Mouse (Mus musculus): ENCODE measurements around the gene Ephb4. TPM values are rescaled to one million over a fixed set of nuclear protein-coding genes. Genes with fewer than 3 reads are reported as not detected.

Ephb4 gene
- polyA plus RNA-seq, 1 experiment from 2014 or later, result 6.1 TPM

- H3K27me3 ChIP-seq (replicated peaks; ENCODE audit: control insufficient read depth, insufficient read depth, low read length), result no peaks in the 10 kb centered on the region
- ATAC-seq, result no peak
- no peaks in the 10 kb centered on the region for H3K9me3 ChIP-seq (ENCODE audit: control insufficient read depth, low read length)
- H3K27ac ChIP-seq (ENCODE audit: low read length), result peak overlapping the region; percentile 37; the same call in 1 of the 2 replicates
- H3K4me3 ChIP-seq (replicated peaks; ENCODE audit: low read length), result peak overlapping the region; percentile 77
- 14% methylated on average over 15 of the region's 15 CpGs for WGBS
- peak overlapping the region; percentile 92 for H3K4me2 ChIP-seq (ENCODE audit: low read length)
- peak overlapping the region; percentile 87 for H3K9ac ChIP-seq (replicated peaks; ENCODE audit: low read depth, low read length)
- H3K4me1 ChIP-seq (replicated peaks; ENCODE audit: control insufficient read depth, insufficient read depth, low read length), result peaks cover 10% of the 10 kb centered on the region
- H3K36me3 ChIP-seq (ENCODE audit: control insufficient read depth, insufficient read depth), result no peaks in the 10 kb centered on the region
Observed at GRCm38 (mm10) chr5:137332857-137333511, 16.9 kb upstream of the Ephb4 start.

GRCm38 (mm10) chr5:137333512-137334174, 16.3 kb upstream of the Ephb4 start, which contains the start of gene Slc12a9:
TSS of gene Slc12a9 (minus strand) at chr5:137333597.
- Histone ChIP-seq H3K4me3 (replicated peaks; ENCODE audit: low read length) (peak within 1 kb of the TSS; percentile 77), H3K4me2 (ENCODE audit: low read length) (peak within 1 kb of the TSS; percentile 92), H3K27ac (ENCODE audit: low read length) (peak within 1 kb of the TSS; percentile 37; the same call in 1 of the 2 replicates), H3K27me3 (replicated peaks; ENCODE audit: control insufficient read depth, insufficient read depth, low read length) (no peaks in the 10 kb centered on the region), H3K36me3 (ENCODE audit: control insufficient read depth, insufficient read depth) (no peaks in the 10 kb centered on the region), H3K9ac (replicated peaks; ENCODE audit: low read depth, low read length) (peak within 1 kb of the TSS; percentile 87), H3K9me3 (ENCODE audit: control insufficient read depth, low read length) (no peaks in the 10 kb centered on the region), H3K4me1 (replicated peaks; ENCODE audit: control insufficient read depth, insufficient read depth, low read length) (peaks cover 12% of the 10 kb centered on the region)
- ATAC-seq, result peak; percentile 87
- WGBS, result under 1% methylated on average over 44 of the region's 44 CpGs

GRCm38 (mm10) chr5:137334317-137334716, 15.6 kb upstream of the Ephb4 start:
- 60% methylated on average over 10 of the region's 10 CpGs for WGBS
- no peak overlapping the region for H3K27ac ChIP-seq (ENCODE audit: low read length)
- H3K9me3 ChIP-seq (ENCODE audit: control insufficient read depth, low read length), result no peaks in the 10 kb centered on the region
- H3K36me3 ChIP-seq (ENCODE audit: control insufficient read depth, insufficient read depth), result no peaks in the 10 kb centered on the region
- H3K27me3 ChIP-seq (replicated peaks; ENCODE audit: control insufficient read depth, insufficient read depth, low read length), result no peaks in the 10 kb centered on the region
- peaks cover 18% of the 10 kb centered on the region for H3K4me1 ChIP-seq (replicated peaks; ENCODE audit: control insufficient read depth, insufficient read depth, low read length)
- no peak for ATAC-seq
- H3K4me3 ChIP-seq (replicated peaks; ENCODE audit: low read length), result no peak overlapping the region
- no peak overlapping the region for H3K4me2 ChIP-seq (ENCODE audit: low read length)
- no peak overlapping the region for H3K9ac ChIP-seq (replicated peaks; ENCODE audit: low read depth, low read length)

- WGBS, result 65% methylated on average over 6 of the region's 6 CpGs
Observed at GRCm38 (mm10) chr5:137335066-137335465, 14.8 kb upstream of the Ephb4 start.

GRCm38 (mm10) chr5:137337190-137337589, 12.7 kb upstream of the Ephb4 start:
- H3K4me2 ChIP-seq (ENCODE audit: low read length), result no peak overlapping the region
- no peaks in the 10 kb centered on the region for H3K36me3 ChIP-seq (ENCODE audit: control insufficient read depth, insufficient read depth)
- H3K9ac ChIP-seq (replicated peaks; ENCODE audit: low read depth, low read length), result no peak overlapping the region
- peaks cover 24% of the 10 kb centered on the region for H3K4me1 ChIP-seq (replicated peaks; ENCODE audit: control insufficient read depth, insufficient read depth, low read length)
- H3K4me3 ChIP-seq (replicated peaks; ENCODE audit: low read length), result no peak overlapping the region
- no peaks in the 10 kb centered on the region for H3K27me3 ChIP-seq (replicated peaks; ENCODE audit: control insufficient read depth, insufficient read depth, low read length)
- no peak overlapping the region for H3K27ac ChIP-seq (ENCODE audit: low read length)
- no peak for ATAC-seq
- H3K9me3 ChIP-seq (ENCODE audit: control insufficient read depth, low read length), result no peaks in the 10 kb centered on the region
- 52% methylated on average over 8 of the region's 8 CpGs for WGBS

More at GRCm38 (mm10) chr5:137335066-137335465, 14.8 kb upstream of the Ephb4 start:
- Histone ChIP-seq H3K4me3 (replicated peaks; ENCODE audit: low read length) (no peak overlapping the region), H3K36me3 (ENCODE audit: control insufficient read depth, insufficient read depth) (no peaks in the 10 kb centered on the region), H3K4me2 (ENCODE audit: low read length) (no peak overlapping the region), H3K9me3 (ENCODE audit: control insufficient read depth, low read length) (no peaks in the 10 kb centered on the region), H3K9ac (replicated peaks; ENCODE audit: low read depth, low read length) (no peak overlapping the region), H3K27ac (ENCODE audit: low read length) (no peak overlapping the region), H3K27me3 (replicated peaks; ENCODE audit: control insufficient read depth, insufficient read depth, low read length) (no peaks in the 10 kb centered on the region), H3K4me1 (replicated peaks; ENCODE audit: control insufficient read depth, insufficient read depth, low read length) (peaks cover 24% of the 10 kb centered on the region)
- no peak for ATAC-seq

GRCm38 (mm10) chr5:137338256-137338655, 11.7 kb upstream of the Ephb4 start:
- Histone ChIP-seq H3K27me3 (replicated peaks; ENCODE audit: control insufficient read depth, insufficient read depth, low read length) (no peaks in the 10 kb centered on the region), H3K4me1 (replicated peaks; ENCODE audit: control insufficient read depth, insufficient read depth, low read length) (peaks cover 14% of the 10 kb centered on the region), H3K36me3 (ENCODE audit: control insufficient read depth, insufficient read depth) (no peaks in the 10 kb centered on the region), H3K27ac (ENCODE audit: low read length) (peak overlapping the region; percentile 68), H3K4me2 (ENCODE audit: low read length) (peak overlapping the region; percentile 92), H3K4me3 (replicated peaks; ENCODE audit: low read length) (peak overlapping the region; percentile 49), H3K9ac (replicated peaks; ENCODE audit: low read depth, low read length) (peak overlapping the region; percentile 63), H3K9me3 (ENCODE audit: control insufficient read depth, low read length) (no peaks in the 10 kb centered on the region)
- peak; percentile 88 for ATAC-seq
- under 1% methylated on average over 19 of the region's 19 CpGs for WGBS

- peaks cover 14% of the 10 kb centered on the region for H3K4me1 ChIP-seq (replicated peaks; ENCODE audit: control insufficient read depth, insufficient read depth, low read length)
- peak; percentile 2; the same call in 1 of the 2 replicates for ATAC-seq
Observed at GRCm38 (mm10) chr5:137338663-137339289, 11.1 kb upstream of the Ephb4 start.

GRCm38 (mm10) chr5:137339290-137339979, 10.5 kb upstream of the Ephb4 start:
- Histone ChIP-seq H3K9me3 (ENCODE audit: control insufficient read depth, low read length) (no peaks in the 10 kb centered on the region), H3K27ac (ENCODE audit: low read length) (peak overlapping the region; percentile 68), H3K27me3 (replicated peaks; ENCODE audit: control insufficient read depth, insufficient read depth, low read length) (no peaks in the 10 kb centered on the region), H3K4me1 (replicated peaks; ENCODE audit: control insufficient read depth, insufficient read depth, low read length) (peaks cover 14% of the 10 kb centered on the region), H3K4me2 (ENCODE audit: low read length) (peak overlapping the region; percentile 92), H3K36me3 (ENCODE audit: control insufficient read depth, insufficient read depth) (no peaks in the 10 kb centered on the region), H3K9ac (replicated peaks; ENCODE audit: low read depth, low read length) (peak overlapping the region; percentile 63), H3K4me3 (replicated peaks; ENCODE audit: low read length) (peak overlapping the region; percentile 49)
- 4% methylated on average over 22 of the region's 22 CpGs for WGBS
- peak; percentile 54 for ATAC-seq

More at GRCm38 (mm10) chr5:137338663-137339289, 11.1 kb upstream of the Ephb4 start:
- Histone ChIP-seq H3K36me3 (ENCODE audit: control insufficient read depth, insufficient read depth) (no peaks in the 10 kb centered on the region), H3K4me2 (ENCODE audit: low read length) (peak overlapping the region; percentile 92), H3K9ac (replicated peaks; ENCODE audit: low read depth, low read length) (peak overlapping the region; percentile 63), H3K27ac (ENCODE audit: low read length) (peak overlapping the region; percentile 68), H3K27me3 (replicated peaks; ENCODE audit: control insufficient read depth, insufficient read depth, low read length) (no peaks in the 10 kb centered on the region), H3K9me3 (ENCODE audit: control insufficient read depth, low read length) (no peaks in the 10 kb centered on the region), H3K4me3 (replicated peaks; ENCODE audit: low read length) (peak overlapping the region; percentile 49)
- 2% methylated on average over 11 of the region's 11 CpGs for WGBS

- no peak for ATAC-seq
- Histone ChIP-seq H3K9me3 (ENCODE audit: control insufficient read depth, low read length) (no peaks in the 10 kb centered on the region), H3K9ac (replicated peaks; ENCODE audit: low read depth, low read length) (no peak overlapping the region), H3K27ac (ENCODE audit: low read length) (no peak overlapping the region), H3K4me1 (replicated peaks; ENCODE audit: control insufficient read depth, insufficient read depth, low read length) (peaks cover 14% of the 10 kb centered on the region), H3K4me2 (ENCODE audit: low read length) (peak overlapping the region; percentile 92), H3K4me3 (replicated peaks; ENCODE audit: low read length) (no peak overlapping the region), H3K36me3 (ENCODE audit: control insufficient read depth, insufficient read depth) (no peaks in the 10 kb centered on the region), H3K27me3 (replicated peaks; ENCODE audit: control insufficient read depth, insufficient read depth, low read length) (no peaks in the 10 kb centered on the region)
- 68% methylated on average over 6 of the region's 6 CpGs for WGBS
Observed at GRCm38 (mm10) chr5:137340222-137340621, 9.7 kb upstream of the Ephb4 start.
